Mouse (Mus musculus): ENCODE results near the gene Mmp24. TPM values are rescaled to one million over a fixed set of nuclear protein-coding genes. Genes with fewer than 3 reads are reported as not detected.
"Not testable (repeated sequence)": the region's sequence is repeated elsewhere in the genome, so short reads cannot be mapped to it uniquely, and the experiment has no call there.

The Mmp24 gene
- polyA plus RNA-seq (2016; fragmentation: Nextera tagmentation; extraction: Ambion mirVana), result 0.05 TPM in 1 of 2 replicates, not detected in the other

DNA sequence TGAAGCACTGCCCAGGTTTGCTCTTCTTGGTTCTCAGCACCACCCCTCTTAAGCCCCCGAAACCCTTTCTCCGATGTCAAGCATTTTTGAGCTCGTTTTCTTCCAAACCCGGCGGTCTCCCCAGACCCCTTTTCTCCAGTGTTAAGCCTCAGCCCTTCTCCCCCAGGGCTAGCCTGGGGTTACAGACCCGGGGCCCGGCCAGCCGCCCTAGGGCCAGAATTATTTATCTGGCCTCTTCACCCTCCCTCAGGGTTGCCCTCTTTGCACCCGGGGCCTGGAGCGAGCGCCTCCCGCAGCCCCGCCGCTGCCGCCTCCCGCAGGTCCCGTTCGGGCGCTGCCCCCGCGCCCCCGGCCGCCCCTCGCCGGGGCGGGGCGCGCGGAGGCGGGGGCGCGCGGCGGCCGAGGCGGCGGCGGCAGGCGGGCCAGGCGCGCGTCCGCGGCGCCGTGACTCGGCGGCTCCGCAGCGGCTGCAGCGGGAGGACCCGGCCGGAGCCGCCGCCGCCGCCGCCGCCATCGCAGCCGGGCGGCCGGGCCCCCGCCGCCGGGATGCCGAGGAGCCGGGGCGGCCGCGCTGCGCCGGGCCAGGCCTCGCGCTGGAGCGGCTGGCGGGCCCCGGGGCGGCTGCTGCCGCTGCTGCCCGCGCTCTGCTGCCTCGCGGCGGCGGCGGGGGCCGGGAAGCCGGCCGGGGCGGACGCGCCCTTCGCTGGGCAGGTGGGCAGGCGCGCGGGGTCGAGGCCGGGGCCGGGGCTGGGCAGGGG lies at the start of gene Mmp24:
TSS of gene Mmp24 (plus strand) at position 416 of the 758 bp plus-strand sequence.
- peak within 1 kb of the TSS; percentile 98 for H3K4me2 ChIP-seq
- no peaks in the 10 kb centered on the region for H3K36me3 ChIP-seq
- H3K9me3 ChIP-seq (replicated peaks), result no peaks in the 10 kb centered on the region
- peaks cover 7% of the 10 kb centered on the region for H3K4me1 ChIP-seq (replicated peaks)
- H3K9ac ChIP-seq, result no peak within 1 kb of the TSS; the same call in 1 of the 2 replicates
- peak within 1 kb of the TSS; percentile 70 for H3K4me3 ChIP-seq
- peaks cover 77% of the 10 kb centered on the region for H3K27me3 ChIP-seq (replicated peaks)
- no peak within 1 kb of the TSS for H3K27ac ChIP-seq (ENCODE audit: poor library complexity, severe bottlenecking)
- no peak for ATAC-seq (ENCODE audit: insufficient number of reproducible peaks, low FRiP score)
- 24% methylated on average over 100 of the region's 100 CpGs for WGBS

- Histone ChIP-seq H3K27ac (ENCODE audit: poor library complexity, severe bottlenecking) (no peak overlapping the region), H3K36me3 (peaks cover 26% of the 10 kb centered on the region), H3K4me3 (no peak overlapping the region), H3K4me2 (no peak overlapping the region), H3K27me3 (replicated peaks) (no peaks in the 10 kb centered on the region), H3K4me1 (replicated peaks) (peaks cover 6% of the 10 kb centered on the region), H3K9ac (no peak overlapping the region), H3K9me3 (replicated peaks) (no peaks in the 10 kb centered on the region)
- WGBS, result 85% methylated on average over 7 of the region's 7 CpGs
- ATAC-seq (ENCODE audit: insufficient number of reproducible peaks, low FRiP score), result no peak
Measured at GRCm38 (mm10) chr2:155726302-155726701, 48.8 kb upstream of the Mmp24 start.

- Histone ChIP-seq H3K9me3 (replicated peaks) (no peaks in the 10 kb centered on the region), H3K4me2 (no peak overlapping the region), H3K9ac (no peak overlapping the region), H3K36me3 (peaks cover 15% of the 10 kb centered on the region), H3K27me3 (replicated peaks) (no peaks in the 10 kb centered on the region), H3K4me1 (replicated peaks) (peaks cover 6% of the 10 kb centered on the region), H3K4me3 (no peak overlapping the region), H3K27ac (ENCODE audit: poor library complexity, severe bottlenecking) (no peak overlapping the region)
- ATAC-seq (ENCODE audit: insufficient number of reproducible peaks, low FRiP score), result no peak
- WGBS, result 77% methylated on average over 7 of the region's 7 CpGs
Measured at GRCm38 (mm10) chr2:155727764-155728395, 47.3 kb upstream of the Mmp24 start.

GRCm38 (mm10) chr2:155728742-155729141 lies 46.4 kb upstream of the Mmp24 start:
- peaks cover 12% of the 10 kb centered on the region for H3K36me3 ChIP-seq
- peak overlapping the region; percentile 90 for H3K9ac ChIP-seq
- ATAC-seq (ENCODE audit: insufficient number of reproducible peaks, low FRiP score), result no peak
- H3K4me1 ChIP-seq (replicated peaks), result peaks cover 6% of the 10 kb centered on the region
- H3K27ac ChIP-seq (ENCODE audit: poor library complexity, severe bottlenecking), result no peak overlapping the region
- H3K9me3 ChIP-seq (replicated peaks), result no peaks in the 10 kb centered on the region
- no peaks in the 10 kb centered on the region for H3K27me3 ChIP-seq (replicated peaks)
- peak overlapping the region; percentile 87 for H3K4me3 ChIP-seq
- peak overlapping the region; percentile 93 for H3K4me2 ChIP-seq
- WGBS, result 4% methylated on average over 15 of the region's 15 CpGs

DNA sequence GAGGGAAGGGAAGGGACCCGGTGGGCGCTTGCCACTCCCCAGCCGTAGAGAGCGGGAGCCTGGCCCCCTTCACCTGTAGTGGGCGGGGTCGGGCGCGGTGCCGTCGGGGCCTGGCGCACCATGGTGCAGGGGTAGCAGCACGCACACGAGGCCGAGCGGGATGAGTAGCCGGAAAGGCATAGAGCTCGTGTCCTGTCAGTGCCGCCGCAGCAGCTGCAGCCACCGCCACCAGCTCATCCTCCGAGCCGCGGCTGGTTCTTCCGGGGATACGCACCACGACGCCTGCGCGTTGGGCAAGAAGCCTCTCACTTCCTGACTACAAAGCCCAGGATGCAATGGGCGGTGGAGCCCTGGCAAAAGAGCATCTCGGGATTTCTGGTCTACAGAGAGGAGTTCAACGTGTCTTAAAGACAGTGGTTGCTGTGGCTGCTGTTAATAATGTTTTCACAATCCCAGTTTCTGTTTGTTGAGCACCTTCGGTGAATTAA lies 45.9 kb upstream of the Mmp24 start, which contains the start of gene Edem2:
TSS of gene Edem2 (minus strand) at position 318 of the 488 bp plus-strand sequence.
- peak; percentile 89 for ATAC-seq (ENCODE audit: insufficient number of reproducible peaks, low FRiP score)
- under 1% methylated on average over 33 of the region's 33 CpGs for WGBS
- H3K4me1 ChIP-seq (replicated peaks), result peaks cover 6% of the 10 kb centered on the region

DNA sequence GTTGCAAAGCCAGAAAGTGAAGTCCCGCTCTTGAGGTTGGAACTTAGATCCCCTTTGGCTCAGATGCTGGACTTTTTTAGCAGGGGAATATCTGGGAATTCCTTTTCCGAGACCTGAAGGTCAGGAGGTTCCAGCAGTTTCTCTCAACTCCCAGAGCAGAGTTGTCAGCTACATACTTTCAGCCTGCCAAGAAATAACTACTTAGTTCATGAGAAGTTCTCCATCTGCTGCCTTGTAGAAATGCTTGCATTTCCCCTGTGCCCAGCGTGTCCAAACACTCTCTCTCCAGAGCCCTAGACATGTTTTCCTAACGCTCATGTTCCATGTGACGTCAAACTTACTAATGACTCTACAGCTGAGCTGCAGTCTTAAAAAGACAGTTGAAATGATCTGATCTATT lies 40.1 kb upstream of the Mmp24 start:
- H3K27ac ChIP-seq (ENCODE audit: poor library complexity, severe bottlenecking), result no peak overlapping the region
- no peak overlapping the region for H3K4me2 ChIP-seq
- ATAC-seq (ENCODE audit: insufficient number of reproducible peaks, low FRiP score), result no peak
- 75% methylated on average over 5 of the region's 5 CpGs for WGBS
- H3K9me3 ChIP-seq (replicated peaks), result no peaks in the 10 kb centered on the region
- no peaks in the 10 kb centered on the region for H3K4me1 ChIP-seq (replicated peaks)
- H3K4me3 ChIP-seq, result no peak overlapping the region
- H3K36me3 ChIP-seq, result no peaks in the 10 kb centered on the region
- H3K9ac ChIP-seq, result no peak overlapping the region
- no peaks in the 10 kb centered on the region for H3K27me3 ChIP-seq (replicated peaks)

More for the DNA sequence above, 45.9 kb upstream of the Mmp24 start, which contains the start of gene Edem2:
- Histone ChIP-seq H3K27me3 (replicated peaks) (no peaks in the 10 kb centered on the region), H3K4me2 (peak within 1 kb of the TSS; percentile 93), H3K4me3 (peak within 1 kb of the TSS; percentile 87), H3K9me3 (replicated peaks) (no peaks in the 10 kb centered on the region), H3K36me3 (peaks cover 12% of the 10 kb centered on the region), H3K27ac (ENCODE audit: poor library complexity, severe bottlenecking) (no peak within 1 kb of the TSS), H3K9ac (peak within 1 kb of the TSS; percentile 90)

DNA sequence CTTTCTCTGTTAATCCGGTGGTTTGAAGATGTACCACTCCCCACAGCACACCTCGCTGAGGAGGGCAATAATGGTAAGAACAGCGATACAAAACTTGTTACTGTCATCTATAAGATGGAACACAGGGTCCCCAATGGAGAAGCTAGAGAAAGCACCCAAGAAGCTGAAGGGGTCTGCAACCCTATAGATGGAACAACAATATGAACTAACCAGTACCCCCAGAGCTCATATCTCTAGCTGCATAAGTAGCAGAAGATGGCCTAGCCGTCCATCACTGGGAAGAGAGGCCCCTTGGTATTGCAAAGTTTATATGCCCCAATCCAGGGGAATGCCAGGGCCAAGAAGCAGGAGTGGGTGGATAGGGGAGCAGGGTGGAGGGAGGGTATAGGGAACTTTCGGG lies 39.4 kb upstream of the Mmp24 start, which contains the start of gene Gm17581:
TSS of gene Gm17581 (minus strand) at position 101 of the 400 bp plus-strand sequence.
- not testable (repeated sequence) for H3K36me3 ChIP-seq; H3K27ac ChIP-seq (ENCODE audit: poor library complexity, severe bottlenecking); H3K4me3 ChIP-seq; H3K4me1 ChIP-seq (replicated peaks); H3K9ac ChIP-seq; H3K27me3 ChIP-seq (replicated peaks); H3K9me3 ChIP-seq (replicated peaks); ATAC-seq (ENCODE audit: insufficient number of reproducible peaks, low FRiP score); H3K4me2 ChIP-seq
- 80% methylated on average over 5 of the region's 5 CpGs for WGBS

- no peak overlapping the region for H3K4me3 ChIP-seq
- H3K27ac ChIP-seq (ENCODE audit: poor library complexity, severe bottlenecking), result no peak overlapping the region
- no peaks in the 10 kb centered on the region for H3K9me3 ChIP-seq (replicated peaks)
- H3K4me1 ChIP-seq (replicated peaks), result no peaks in the 10 kb centered on the region
- 57% methylated on average over 6 of the region's 6 CpGs for WGBS
- no peak overlapping the region for H3K4me2 ChIP-seq
- H3K27me3 ChIP-seq (replicated peaks), result no peaks in the 10 kb centered on the region
- ATAC-seq (ENCODE audit: insufficient number of reproducible peaks, low FRiP score), result no peak
- H3K9ac ChIP-seq, result no peak overlapping the region
- H3K36me3 ChIP-seq, result no peaks in the 10 kb centered on the region
Measured at GRCm38 (mm10) chr2:155736936-155737335, 38.2 kb upstream of the Mmp24 start.

DNA sequence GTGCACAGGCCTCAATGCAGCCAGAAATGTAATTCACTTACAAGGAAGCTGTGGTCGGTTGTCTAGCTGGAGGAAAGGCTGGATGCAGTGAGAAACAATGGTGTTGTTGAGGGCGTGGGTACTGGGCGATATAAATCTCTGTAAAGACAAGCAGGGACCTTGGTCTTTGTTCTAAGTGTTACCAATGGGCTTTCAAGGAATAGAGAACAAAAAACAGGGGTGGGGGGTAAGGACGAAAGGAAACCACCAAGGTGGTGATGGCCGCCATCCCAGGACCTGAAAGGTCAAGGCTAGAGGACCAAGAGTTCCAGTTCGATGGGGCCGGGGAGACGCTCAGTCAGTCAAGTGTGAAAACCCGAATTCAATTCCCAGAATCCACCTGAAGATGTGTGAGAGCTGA lies 37.3 kb upstream of the Mmp24 start:
- 68% methylated on average over 9 of the region's 9 CpGs for WGBS
- no peak overlapping the region for H3K27ac ChIP-seq (ENCODE audit: poor library complexity, severe bottlenecking)
- no peak overlapping the region for H3K4me3 ChIP-seq
- no peaks in the 10 kb centered on the region for H3K27me3 ChIP-seq (replicated peaks)
- H3K9me3 ChIP-seq (replicated peaks), result no peaks in the 10 kb centered on the region
- no peak overlapping the region for H3K4me2 ChIP-seq
- ATAC-seq (ENCODE audit: insufficient number of reproducible peaks, low FRiP score), result no peak
- no peak overlapping the region for H3K9ac ChIP-seq
- no peaks in the 10 kb centered on the region for H3K36me3 ChIP-seq
- H3K4me1 ChIP-seq (replicated peaks), result peaks cover 8% of the 10 kb centered on the region

DNA sequence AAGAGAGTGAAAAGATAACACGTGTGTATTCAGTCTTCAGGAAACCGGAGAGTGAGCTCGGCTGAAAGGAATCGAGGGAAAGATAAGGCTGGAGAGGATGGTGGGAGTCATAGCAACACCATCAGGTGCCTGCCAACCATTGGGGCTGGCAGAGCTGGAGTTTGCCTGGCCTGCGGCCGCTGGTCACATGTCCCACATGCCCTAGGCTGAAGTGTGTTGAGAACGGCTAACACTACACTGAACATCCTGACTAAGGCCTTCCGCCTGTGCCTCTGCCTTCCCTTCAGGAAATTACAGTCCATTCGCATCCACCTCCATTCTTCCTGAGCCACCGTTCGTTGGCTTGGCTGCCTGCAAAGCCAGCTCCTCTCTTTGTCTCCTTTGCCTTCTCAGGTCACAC lies 32.9 kb upstream of the Mmp24 start:
- H3K4me2 ChIP-seq, result no peak overlapping the region
- no peaks in the 10 kb centered on the region for H3K36me3 ChIP-seq
- peak overlapping the region; percentile 60 for H3K27ac ChIP-seq (ENCODE audit: poor library complexity, severe bottlenecking)
- ATAC-seq (ENCODE audit: insufficient number of reproducible peaks, low FRiP score), result peak; percentile 71
- H3K4me1 ChIP-seq (replicated peaks), result peaks cover 16% of the 10 kb centered on the region
- 34% methylated on average over 11 of the region's 11 CpGs for WGBS
- no peaks in the 10 kb centered on the region for H3K9me3 ChIP-seq (replicated peaks)
- no peak overlapping the region for H3K9ac ChIP-seq
- no peak overlapping the region for H3K4me3 ChIP-seq
- no peaks in the 10 kb centered on the region for H3K27me3 ChIP-seq (replicated peaks)

- Histone ChIP-seq H3K9ac (no peak overlapping the region), H3K27ac (ENCODE audit: poor library complexity, severe bottlenecking) (peak overlapping the region; percentile 60), H3K36me3 (no peaks in the 10 kb centered on the region), H3K4me3 (no peak overlapping the region), H3K4me2 (0 out of 2 replicates have a peak overlapping the region, but pooled peaks have one; percentile 7), H3K27me3 (replicated peaks) (no peaks in the 10 kb centered on the region), H3K4me1 (replicated peaks) (peaks cover 16% of the 10 kb centered on the region), H3K9me3 (replicated peaks) (no peaks in the 10 kb centered on the region)
- 39% methylated on average over 12 of the region's 12 CpGs for WGBS
- ATAC-seq (ENCODE audit: insufficient number of reproducible peaks, low FRiP score), result peak; percentile 77
Measured at GRCm38 (mm10) chr2:155742931-155743337, 32.2 kb upstream of the Mmp24 start.
